Mouse (Mus musculus): ENCODE results near the gene Hsd17b7. TPM values are rescaled to one million over a fixed set of nuclear protein-coding genes. Genes with fewer than 3 reads are reported as not detected.

Hsd17b7 gene
- total RNA-seq, 2 experiments from 2014 or later: 2.5 to 7.0 TPM

- no peak for DNase-seq
Measured at GRCm38 (mm10) chr1:169939345-169939744, 29.7 kb downstream of the Hsd17b7 start.

GRCm38 (mm10) chr1:169934005-169934725 is 34.9 kb downstream of the Hsd17b7 start:
- no peak for DNase-seq

GRCm38 (mm10) chr1:169932122-169932746 is 36.8 kb downstream of the Hsd17b7 start:
- DNase-seq: no peak

GRCm38 (mm10) chr1:169931698-169932097 is 37.3 kb downstream of the Hsd17b7 start:
- no peak for DNase-seq

- peak; percentile 39 for DNase-seq
Measured at GRCm38 (mm10) chr1:169928454-169928971, 40.5 kb downstream of the Hsd17b7 start, which contains the start of gene Ccdc190. Ccdc190 (plus strand) TSS chr1:169928648.

- no peak for DNase-seq
Measured at GRCm38 (mm10) chr1:169927753-169928369, 41.2 kb downstream of the Hsd17b7 start.

GRCm38 (mm10) chr1:169924567-169924966 is 44.5 kb downstream of the Hsd17b7 start:
- DNase-seq: no peak

- peak; percentile 14 for DNase-seq
Measured at GRCm38 (mm10) chr1:169921710-169922211, 47.3 kb downstream of the Hsd17b7 start.

- DNase-seq: peak; percentile 24
Measured at GRCm38 (mm10) chr1:169919211-169919610, 49.8 kb downstream of the Hsd17b7 start.

GRCm38 (mm10) chr1:169917998-169918397 is 51.0 kb downstream of the Hsd17b7 start:
- DNase-seq: peak; percentile 32

- DNase-seq: no peak
Measured at GRCm38 (mm10) chr1:169917115-169917796, 51.8 kb downstream of the Hsd17b7 start.

- peak; percentile 66 for DNase-seq
Measured at GRCm38 (mm10) chr1:169916659-169917058, 52.4 kb downstream of the Hsd17b7 start.

- DNase-seq: no peak
Measured at GRCm38 (mm10) chr1:169911526-169911925, 57.5 kb downstream of the Hsd17b7 start.

GRCm38 (mm10) chr1:169910751-169911150 is 58.3 kb downstream of the Hsd17b7 start:
- no peak for DNase-seq

GRCm38 (mm10) chr1:169909659-169910058 is 59.4 kb downstream of the Hsd17b7 start:
- DNase-seq: no peak

GRCm38 (mm10) chr1:169909163-169909562 is 59.9 kb downstream of the Hsd17b7 start:
- DNase-seq: no peak

- DNase-seq: no peak
Measured at GRCm38 (mm10) chr1:169900771-169901336, 68.2 kb downstream of the Hsd17b7 start.
